In genomic region chr13:83603373-83604265, GRCm38 (mm10) we compare ENCODE assay signal across 9 mouse cellular contexts.
DNase-seq lines count a peak whose midpoint lies in the region; ATAC-seq and TF ChIP-seq lines count a peak whose summit lies in the region.
"Had no signal": no experiment of that assay in that cellular context is flagged by ENCODE, and none has a peak within 500 bp of the region (broad histone marks: within the 10 kb centered on the region; RNA-seq: fewer than 3 reads in every experiment).

No protein-coding gene starts in this region.

- H3K4me3 ChIP-seq in kidney, adult 2 months (ENCODE audit: insufficient read depth, low read depth, low read length) = no peak overlapping the region
- H3K4me3 ChIP-seq in kidney, embryonic 14.5 days (ENCODE audit: low read length) = no peak overlapping the region
- no peak overlapping the region for H3K4me3 ChIP-seq in forebrain, embryonic 11.5 days (ENCODE audit: low read depth, low read length)
- no peak overlapping the region for H3K4me3 ChIP-seq in kidney, embryonic 16.5 days (ENCODE audit: low read length)
- H3K4me3 ChIP-seq in midbrain, embryonic 13.5 days (replicated peaks) = no peak overlapping the region
- H3K4me3 ChIP-seq: liver, embryonic 13.5 days had no signal

- DNase-seq in kidney, adult 2 months = peak; percentile 74
- DNase-seq in adrenal gland, postnatal 36 days = peak; percentile 34 to 62
- no peak for DNase-seq in forebrain, embryonic 11.5 days (ENCODE audit: low spot score)
- DNase-seq in frontal cortex, postnatal 25 days (ENCODE audit: low spot score in 2 of 2) = no peak
- no peak for DNase-seq in urinary bladder, adult 2 months (ENCODE audit: low spot score)
- DNase-seq: liver, embryonic 13.5 days had no signal

- H3K36me3 ChIP-seq in kidney, adult 2 months (ENCODE audit: control insufficient read depth, insufficient read depth, low read length) = no peaks in the 10 kb centered on the region
- H3K36me3 ChIP-seq in kidney, embryonic 14.5 days (ENCODE audit: control insufficient read depth, insufficient read depth, low read length) = no peaks in the 10 kb centered on the region
- H3K36me3 ChIP-seq in forebrain, embryonic 11.5 days (ENCODE audit: control insufficient read depth, insufficient read depth, low read length) = no peaks in the 10 kb centered on the region
- no peaks in the 10 kb centered on the region for H3K36me3 ChIP-seq in kidney, embryonic 16.5 days (ENCODE audit: insufficient read depth, low read length)
- no peaks in the 10 kb centered on the region for H3K36me3 ChIP-seq in midbrain, embryonic 13.5 days
- H3K36me3 ChIP-seq: liver, embryonic 13.5 days had no signal

- ATAC-seq in kidney, embryonic 14.5 days (ENCODE audit: low FRiP score, low TSS enrichment) = no peak; the same call in 1 of the 2 replicates
- peak; percentile 62; the same call in 1 of the 2 replicates for ATAC-seq in forebrain, embryonic 11.5 days (replicated peaks; ENCODE audit: low FRiP score)
- peak; percentile 71; the same call in 1 of the 2 replicates for ATAC-seq in kidney, embryonic 16.5 days (ENCODE audit: low FRiP score, low TSS enrichment)
- ATAC-seq in midbrain, embryonic 13.5 days = 0 out of 2 replicates have a peak, but pooled peaks have one; percentile 51

- H3K4me2 ChIP-seq in kidney, embryonic 14.5 days (replicated peaks; ENCODE audit: low read depth, low read length) = no peak overlapping the region
- H3K4me2 ChIP-seq in forebrain, embryonic 11.5 days (ENCODE audit: low read depth, low read length, severe bottlenecking) = no peak overlapping the region
- H3K4me2 ChIP-seq in kidney, embryonic 16.5 days (replicated peaks; ENCODE audit: low read depth, low read length) = no peak overlapping the region
- H3K4me2 ChIP-seq in midbrain, embryonic 13.5 days (replicated peaks) = no peak overlapping the region
- H3K4me2 ChIP-seq: liver, embryonic 13.5 days had no signal

- no peak for TF ChIP-seq CTCF in kidney, adult 2 months (conservative IDR thresholded peaks at IDR 0.05; ENCODE audit: insufficient read depth, insufficient read length, low read depth, low read length)

- WGBS in kidney, adult 2 months = 11% methylated on average over 7 of the region's 7 CpGs
- 58% methylated on average over 7 of the region's 7 CpGs for WGBS in kidney, embryonic 14.5 days
- 33% methylated on average over 7 of the region's 7 CpGs for WGBS in forebrain, embryonic 11.5 days
- WGBS in kidney, embryonic 16.5 days = 58% methylated on average over 7 of the region's 7 CpGs
- 41% methylated on average over 7 of the region's 7 CpGs for WGBS in midbrain, embryonic 13.5 days

- no peak overlapping the region for H3K9ac ChIP-seq in kidney, embryonic 14.5 days (ENCODE audit: low read depth, low read length)
- no peak overlapping the region for H3K9ac ChIP-seq in forebrain, embryonic 11.5 days (ENCODE audit: low read length)
- no peak overlapping the region for H3K9ac ChIP-seq in kidney, embryonic 16.5 days (replicated peaks; ENCODE audit: low read length)
- no peak overlapping the region for H3K9ac ChIP-seq in midbrain, embryonic 13.5 days (replicated peaks)
- H3K9ac ChIP-seq: liver, embryonic 13.5 days had no signal

- H3K27ac ChIP-seq in kidney, adult 2 months (ENCODE audit: insufficient read depth, low read depth, low read length) = peak overlapping the region; percentile 87
- no peak overlapping the region for H3K27ac ChIP-seq in kidney, embryonic 14.5 days (ENCODE audit: low read depth, low read length)
- H3K27ac ChIP-seq in forebrain, embryonic 11.5 days (ENCODE audit: low read depth, low read length) = no peak overlapping the region
- no peak overlapping the region for H3K27ac ChIP-seq in kidney, embryonic 16.5 days (ENCODE audit: low read length)
- H3K27ac ChIP-seq in midbrain, embryonic 13.5 days = no peak overlapping the region
- H3K27ac ChIP-seq: liver, embryonic 13.5 days had no signal

- H3K4me1 ChIP-seq in kidney, adult 2 months (ENCODE audit: control insufficient read depth, insufficient read depth, low read length) = peaks cover 5% of the 10 kb centered on the region; the same call in 1 of the 2 replicates
- 0 out of 2 replicates have a peak, but pooled peaks cover 5% of the 10 kb centered on the region for H3K4me1 ChIP-seq in kidney, embryonic 14.5 days (ENCODE audit: control insufficient read depth, insufficient read depth, low read length)
- H3K4me1 ChIP-seq in forebrain, embryonic 11.5 days (replicated peaks; ENCODE audit: control insufficient read depth, insufficient read depth, low read length) = peaks cover 6% of the 10 kb centered on the region
- H3K4me1 ChIP-seq in kidney, embryonic 16.5 days (ENCODE audit: insufficient read depth, low read length) = peaks cover 14% of the 10 kb centered on the region
- peaks cover 16% of the 10 kb centered on the region for H3K4me1 ChIP-seq in midbrain, embryonic 13.5 days (replicated peaks)

- H3K27me3 ChIP-seq in kidney, adult 2 months (replicated peaks; ENCODE audit: control insufficient read depth, insufficient read depth, low read length) = no peaks in the 10 kb centered on the region
- H3K27me3 ChIP-seq in kidney, embryonic 14.5 days (ENCODE audit: control insufficient read depth, insufficient read depth, low read length) = no peaks in the 10 kb centered on the region
- no peaks in the 10 kb centered on the region for H3K27me3 ChIP-seq in forebrain, embryonic 11.5 days (ENCODE audit: control insufficient read depth, insufficient read depth, low read length)
- H3K27me3 ChIP-seq in kidney, embryonic 16.5 days (ENCODE audit: insufficient read depth, low read length) = no peaks in the 10 kb centered on the region
- H3K27me3 ChIP-seq in midbrain, embryonic 13.5 days = no peaks in the 10 kb centered on the region
- H3K27me3 ChIP-seq: liver, embryonic 13.5 days had no signal

- no peaks in the 10 kb centered on the region for H3K9me3 ChIP-seq in kidney, embryonic 14.5 days (ENCODE audit: control insufficient read depth, low read length)
- H3K9me3 ChIP-seq in forebrain, embryonic 11.5 days (ENCODE audit: control insufficient read depth, low read length) = no peaks in the 10 kb centered on the region
- H3K9me3 ChIP-seq in kidney, embryonic 16.5 days (ENCODE audit: low read length) = no peaks in the 10 kb centered on the region
- no peaks in the 10 kb centered on the region for H3K9me3 ChIP-seq in midbrain, embryonic 13.5 days
- H3K9me3 ChIP-seq: liver, embryonic 13.5 days had no signal

- TF ChIP-seq POLR2A in kidney, adult 2 months (IDR thresholded peaks at IDR 0.05; ENCODE audit: low read depth, low read length) = no peak

Comparison
In these comparisons a context has a peak if more than half of its experiments do, and no peak if none do; other contexts are left out.
1. DNase-seq: peak in kidney, adult 2 months (single experiment) and adrenal gland, postnatal 36 days (2 of 2); none in forebrain, embryonic 11.5 days (single experiment), frontal cortex, postnatal 25 days (0 of 2) and urinary bladder, adult 2 months (single experiment).